Mouse (Mus musculus) megakaryocyte, adult 5-6 weeks (primary cell): ENCODE data around the gene Ggt6. TPM values are rescaled to one million over a fixed set of nuclear protein-coding genes. Genes with fewer than 3 reads are reported as not detected.

Experiments
- ATAC-seq: 2 replicates; pipeline ENCODE4 v1.8.0; 2016; ENCODE audit warnings: mild to moderate bottlenecking, inconsistent platforms; ENCODE audit not compliant: poor library complexity, severe bottlenecking
- total RNA-seq, 2 experiments: library from RNA; stranded (forward) in 1 of 2; stranded (reverse) in 1 of 2; fragments of 153-499, 151-499 nt in 1 of 2; fragments of 221-1000, 200-1000 nt in 1 of 2; gene quantifications; 2 replicates each; pipeline versions ENCODE4 v1.2.3 to v1.2.4; 2015 to 2017

Ggt6 gene
- total RNA-seq, 2 experiments from 2014 or later: not detected

GRCm38 (mm10) chr11:72471381-72471780 is 36.1 kb downstream of the Ggt6 start:
- no peak for ATAC-seq

GRCm38 (mm10) chr11:72473540-72473939 is 38.2 kb downstream of the Ggt6 start:
- ATAC-seq: no peak

GRCm38 (mm10) chr11:72474926-72475325 is 39.6 kb downstream of the Ggt6 start:
- ATAC-seq: no peak

DNA sequence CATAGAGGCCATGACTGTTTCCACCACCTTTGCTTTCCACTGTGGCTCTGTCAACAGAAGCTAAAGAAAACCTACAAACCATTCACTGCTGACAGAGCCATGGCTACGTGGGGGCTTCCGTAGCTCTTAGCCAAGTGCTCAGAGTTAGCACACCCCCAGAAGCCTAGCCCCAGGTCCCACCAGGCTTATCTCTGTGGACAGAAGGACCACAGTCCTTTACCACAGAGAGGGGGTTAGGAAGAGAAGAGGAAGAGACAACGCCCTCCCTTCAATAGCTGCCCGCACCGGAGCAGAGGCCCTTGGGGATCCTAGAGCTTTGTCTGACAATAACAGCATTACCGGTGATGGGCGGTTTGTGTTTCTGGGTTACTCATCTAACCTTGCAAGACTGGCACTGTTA is 40.1 kb downstream of the Ggt6 start:
- ATAC-seq: peak; percentile 68

GRCm38 (mm10) chr11:72476074-72476625 is 40.8 kb downstream of the Ggt6 start:
- ATAC-seq: no peak

DNA sequence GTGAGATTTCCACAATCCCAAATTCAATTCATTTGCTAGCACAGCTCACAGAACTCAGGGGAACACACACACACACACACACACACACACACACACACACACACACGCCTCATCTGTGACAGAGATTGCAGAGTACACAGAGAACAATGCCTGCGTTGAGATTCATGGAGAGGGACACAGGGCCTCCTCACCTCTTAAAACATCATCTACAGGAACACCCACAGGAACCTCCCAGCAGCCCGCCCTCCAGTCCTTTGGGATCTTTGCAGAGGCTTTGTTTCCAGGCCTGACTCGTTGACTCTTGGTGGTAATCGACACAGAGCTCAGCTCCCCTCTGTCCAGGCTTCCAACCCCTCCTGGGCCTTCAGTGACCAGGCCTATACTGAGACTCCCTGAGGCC is 41.9 kb downstream of the Ggt6 start:
- no peak for ATAC-seq

- ATAC-seq: no peak
Observed at GRCm38 (mm10) chr11:72477653-72478052, 42.3 kb downstream of the Ggt6 start.

DNA sequence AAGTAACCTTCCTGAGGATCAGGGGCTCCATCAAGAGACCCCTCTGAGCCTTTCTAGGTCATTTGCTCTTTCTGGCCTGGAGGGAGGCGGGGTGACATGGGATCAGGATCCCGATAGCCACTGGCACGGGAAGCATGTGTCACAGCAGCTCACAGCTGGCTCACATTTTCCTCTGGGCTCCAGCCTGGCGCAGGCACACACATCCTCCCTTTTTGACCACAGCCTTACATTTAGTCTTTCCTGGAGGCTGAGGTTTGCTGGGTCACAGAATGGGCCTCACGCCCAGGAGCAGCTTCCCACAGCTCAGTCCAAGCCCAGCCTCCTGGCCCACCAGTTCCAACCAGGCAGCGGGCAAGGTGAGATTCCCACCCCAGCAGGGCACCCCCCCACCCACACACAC is 42.9 kb downstream of the Ggt6 start:
- ATAC-seq: no peak

- no peak; the same call in 1 of the 2 replicates for ATAC-seq
Observed at GRCm38 (mm10) chr11:72479499-72479898, 44.2 kb downstream of the Ggt6 start.

DNA sequence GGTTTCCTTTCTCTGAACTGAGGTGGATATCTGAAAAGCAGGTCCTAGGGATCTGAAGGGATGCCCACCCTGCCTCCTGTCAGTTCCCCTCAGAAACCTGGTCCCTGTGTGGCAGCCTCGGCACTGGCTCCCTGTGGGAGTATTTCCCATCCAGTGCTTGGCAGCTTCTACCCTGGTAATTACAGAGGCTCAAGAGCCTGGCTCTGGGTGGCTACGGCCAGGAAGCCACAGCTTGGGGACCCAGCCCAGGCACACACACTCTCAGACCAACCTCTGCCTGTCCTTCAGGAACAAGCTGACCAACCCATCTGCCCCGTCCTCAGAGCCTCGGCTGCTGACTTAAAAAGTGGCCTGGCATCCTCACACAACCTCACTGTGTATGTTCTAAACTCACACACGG is 46.0 kb downstream of the Ggt6 start:
- no peak for ATAC-seq

DNA sequence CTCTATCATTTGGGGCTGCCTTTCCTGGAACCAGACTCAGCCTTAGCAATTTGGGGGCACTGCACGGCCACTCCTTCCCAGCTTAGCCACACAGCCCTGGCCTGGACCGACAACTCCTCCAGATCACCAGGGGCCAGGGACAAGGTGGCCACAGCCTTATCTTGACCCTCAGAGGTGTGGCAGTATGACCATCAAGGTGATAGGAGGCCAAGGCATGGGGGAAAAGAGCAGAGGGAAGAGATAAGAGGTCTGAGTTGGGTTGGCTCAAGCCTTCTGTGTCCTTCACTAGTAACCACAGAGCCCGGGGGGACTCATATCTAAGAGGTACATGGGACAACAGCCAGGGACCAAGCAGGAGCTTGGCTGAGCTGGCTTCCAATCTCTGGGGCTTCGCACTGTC is 46.6 kb downstream of the Ggt6 start:
- no peak for ATAC-seq

DNA sequence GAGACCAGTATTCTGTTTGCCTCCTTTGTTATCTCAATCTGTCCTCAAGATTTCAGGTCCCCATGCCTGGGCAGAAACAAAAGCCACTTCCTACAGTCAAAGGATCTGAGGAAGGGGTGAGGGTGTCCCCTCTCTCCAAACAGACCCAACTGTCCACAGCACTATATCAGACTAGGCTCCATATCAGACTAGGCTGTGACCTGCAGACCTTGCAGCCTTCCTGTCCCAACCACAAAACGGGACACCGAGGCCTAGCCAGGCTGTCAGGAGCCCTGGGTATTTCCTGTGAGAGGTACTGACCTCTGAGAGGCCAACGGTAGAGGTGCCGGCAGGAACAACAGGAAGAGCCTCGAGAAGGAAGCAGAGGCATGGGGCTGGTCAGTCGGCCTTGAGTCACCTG is 49.2 kb downstream of the Ggt6 start:
- ATAC-seq: peak; percentile 22; the same call in 1 of the 2 replicates

GRCm38 (mm10) chr11:72485157-72485556 is 49.8 kb downstream of the Ggt6 start:
- no peak for ATAC-seq

- ATAC-seq: no peak
Observed at GRCm38 (mm10) chr11:72485960-72486359, 50.6 kb downstream of the Ggt6 start.

- ATAC-seq: no peak
Observed at GRCm38 (mm10) chr11:72487171-72487570, 51.8 kb downstream of the Ggt6 start.

DNA sequence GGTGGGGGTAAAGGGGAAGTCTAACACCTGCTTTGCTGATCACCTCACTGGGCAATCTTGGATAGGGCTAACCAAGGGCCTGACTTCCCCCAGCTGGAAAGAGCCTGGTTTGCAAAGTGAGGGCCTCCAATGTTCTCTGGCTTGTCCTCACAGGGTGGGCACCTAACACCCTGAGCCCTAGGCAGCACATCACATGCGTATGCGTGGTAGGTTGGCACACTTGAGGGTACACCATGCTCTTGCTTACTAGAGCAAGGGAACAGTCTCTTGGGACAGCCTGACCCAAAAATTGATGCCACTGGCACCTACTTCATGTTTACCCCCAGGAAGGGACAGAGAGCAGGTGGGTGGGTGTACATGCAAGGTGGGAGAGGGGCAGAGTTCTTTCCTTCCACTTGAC is 52.4 kb downstream of the Ggt6 start:
- no peak for ATAC-seq

Other genes starting within 250 kb of the Ggt6 start
- not detected in 2 replicates for gene Gm43951, start 228.7 kb upstream of the Ggt6 start, total RNA-seq (2015)
- gene Gm43951, start 228.7 kb upstream of the Ggt6 start, total RNA-seq (2017): 0.11 and 0.24 TPM in 2 replicates
- 3.6 and 8.8 TPM in 2 replicates for gene 4933427D14Rik, start 228.1 kb upstream of the Ggt6 start, total RNA-seq (2015)
- gene 4933427D14Rik, start 228.1 kb upstream of the Ggt6 start, total RNA-seq (2017): 5.6 and 9.4 TPM in 2 replicates
- gene Txndc17, start 228.0 kb upstream of the Ggt6 start, total RNA-seq (2015): 137 and 150 TPM in 2 replicates
- 50.6 and 51.3 TPM in 2 replicates for gene Txndc17, start 228.0 kb upstream of the Ggt6 start, total RNA-seq (2017)
- gene Med31, start 219.9 kb upstream of the Ggt6 start, total RNA-seq (2015): 15.6 and 26.1 TPM in 2 replicates
- gene Med31, start 219.9 kb upstream of the Ggt6 start, total RNA-seq (2017): 19.3 and 20.1 TPM in 2 replicates
- not detected in 2 replicates for gene Slc13a5, start 168.3 kb upstream of the Ggt6 start, total RNA-seq (2015)
- gene Slc13a5, start 168.3 kb upstream of the Ggt6 start, total RNA-seq (2017): not detected in 2 replicates
- 57.9 and 72.4 TPM in 2 replicates for gene Xaf1, start 133.9 kb upstream of the Ggt6 start, total RNA-seq (2015)
- 39.8 and 43.3 TPM in 2 replicates for gene Xaf1, start 133.9 kb upstream of the Ggt6 start, total RNA-seq (2017)
- gene Fbxo39, start 121.1 kb upstream of the Ggt6 start, total RNA-seq (2015): 0.58 TPM in 1 of 2 replicates, not detected in the other
- gene Fbxo39, start 121.1 kb upstream of the Ggt6 start, total RNA-seq (2017): 0.11 TPM in 1 of 2 replicates, not detected in the other
- gene Tekt1, start 73.1 kb upstream of the Ggt6 start, total RNA-seq (2015): not detected in 2 replicates
- not detected in 2 replicates for gene Tekt1, start 73.1 kb upstream of the Ggt6 start, total RNA-seq (2017)
- gene Smtnl2, start 23.8 kb upstream of the Ggt6 start, total RNA-seq (2015): not detected in 2 replicates
- gene Smtnl2, start 23.8 kb upstream of the Ggt6 start, total RNA-seq (2017): not detected in 2 replicates
- gene Mybbp1a, start 5.8 kb downstream of the Ggt6 start, total RNA-seq (2015): 62.4 and 71.7 TPM in 2 replicates
- gene Mybbp1a, start 5.8 kb downstream of the Ggt6 start, total RNA-seq (2017): 35.4 and 36.0 TPM in 2 replicates
- gene Spns2, start 54.4 kb downstream of the Ggt6 start, total RNA-seq (2015): 2.8 and 2.9 TPM in 2 replicates
- 0.15 and 4.8 TPM in 2 replicates for gene Spns2, start 54.4 kb downstream of the Ggt6 start, total RNA-seq (2017)
- 4.7 and 5.4 TPM in 2 replicates for gene Spns3, start 115.0 kb downstream of the Ggt6 start, total RNA-seq (2015)
- gene Spns3, start 115.0 kb downstream of the Ggt6 start, total RNA-seq (2017): 4.3 and 6.4 TPM in 2 replicates
- gene Ube2g1, start 171.8 kb downstream of the Ggt6 start, total RNA-seq (2015): 36.3 and 41.5 TPM in 2 replicates
- gene Ube2g1, start 171.8 kb downstream of the Ggt6 start, total RNA-seq (2017): 22.4 and 28.0 TPM in 2 replicates